Mouse (Mus musculus) lung, embryonic 15.5 days (tissue): Measurements from ENCODE around the gene Camkk2. TPM values are rescaled to one million over a fixed set of nuclear protein-coding genes. Genes with fewer than 3 reads are reported as not detected.

Experiments used
- ATAC-seq: fragments of 200-750 bp; cut with Nextera tagmentation; 2 replicates; pipeline ENCODE4 v1.8.0; 2017; ENCODE audit warnings: moderate number of reproducible peaks, borderline replicate concordance; ENCODE audit not compliant: low FRiP score, low TSS enrichment; ENCODE audit errors: extremely low read depth
- H3K27ac ChIP-seq: fragments of 300-500 bp; sonication (generic); 2 replicates; pipeline ENCODE4 v1.5.1; 2015; ENCODE audit warnings: moderate library complexity, mild to moderate bottlenecking, inconsistent platforms
- H3K27me3 ChIP-seq: fragments of 300-500 bp; sonication (generic); 2 replicates; pipeline ENCODE4 v1.6.1; 2015; ENCODE audit warnings: inconsistent platforms
- H3K36me3 ChIP-seq: fragments of 300-500 bp; sonication (generic); 2 replicates; pipeline ENCODE4 v1.6.1; 2015; ENCODE audit warnings: inconsistent platforms
- H3K4me1 ChIP-seq: fragments of 300-500 bp; sonication (generic); 2 replicates; pipeline ENCODE4 v1.6.1; 2015; ENCODE audit warnings: inconsistent platforms
- H3K4me2 ChIP-seq: fragments of 300-500 bp; sonication (generic); 2 replicates; pipeline ENCODE4 v1.6.1; 2015; ENCODE audit warnings: inconsistent platforms, mild to moderate bottlenecking, moderate library complexity
- H3K4me3 ChIP-seq: fragments of 300-500 bp; sonication (generic); 2 replicates; pipeline ENCODE4 v1.5.1; 2015; ENCODE audit warnings: mild to moderate bottlenecking, inconsistent platforms
- H3K9ac ChIP-seq: fragments of 300-500 bp; sonication (generic); 2 replicates; pipeline ENCODE4 v1.6.1; 2015; ENCODE audit warnings: inconsistent platforms
- H3K9me3 ChIP-seq: fragments of 300-500 bp; sonication (generic); 2 replicates; pipeline ENCODE4 v1.6.1; 2016; ENCODE audit warnings: inconsistent platforms
- WGBS: fragments of 180-500 bp; shearing (Covaris S2); methylation state at CpG from one replicate; pipeline ENCODE4 v1.1.7; 2015; 5-methylcytosine and 5-hydroxymethylcytosine counted together
- polyA plus RNA-seq: library from polyadenylated mRNA; unstranded; fragments of >200 nt; fragmentation: Nextera tagmentation; extraction: Ambion mirVana; gene quantifications from 2 replicates; pipeline ENCODE4 v1.2.1, GENCODE M21; 2015

Camkk2 gene
- polyA plus RNA-seq, 1 experiment from 2014 or later = 36.4 TPM

GRCm38 (mm10) chr5:122778231-122779226 lies 680 bp downstream of the Camkk2 start:
- peak; percentile 58 for ATAC-seq
- peaks cover 19% of the 10 kb centered on the region for H3K4me1 ChIP-seq
- H3K36me3 ChIP-seq = no peaks in the 10 kb centered on the region
- peak overlapping the region; percentile 91 for H3K27ac ChIP-seq
- H3K9me3 ChIP-seq = no peaks in the 10 kb centered on the region
- WGBS = 1% methylated on average over 48 of the region's 55 CpGs
- H3K4me2 ChIP-seq = peak overlapping the region; percentile 89
- H3K27me3 ChIP-seq = no peaks in the 10 kb centered on the region
- H3K4me3 ChIP-seq = peak overlapping the region; percentile 75
- peak overlapping the region; percentile 87 for H3K9ac ChIP-seq

DNA sequence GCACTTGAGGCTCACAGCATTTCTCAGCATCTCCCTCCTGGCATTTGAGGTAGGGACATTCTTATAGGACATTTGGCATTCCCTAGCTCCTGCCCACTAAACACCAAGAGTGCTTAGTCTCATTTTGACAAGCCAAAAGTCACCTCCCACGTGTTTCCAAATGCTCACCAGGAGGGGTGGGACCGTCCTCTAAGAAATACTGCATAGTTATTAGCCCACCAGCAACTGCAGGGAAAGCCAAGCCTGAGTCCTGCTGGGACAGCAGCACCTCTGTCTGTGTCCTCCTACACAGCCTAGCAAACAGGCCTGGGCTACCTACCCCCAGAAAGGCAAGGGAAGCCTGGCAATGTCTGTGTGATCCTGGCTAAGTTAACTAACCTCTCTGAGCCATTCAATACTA lies 1.9 kb downstream of the Camkk2 start:
- ATAC-seq = no peak
- no peaks in the 10 kb centered on the region for H3K27me3 ChIP-seq
- no peak overlapping the region for H3K9ac ChIP-seq
- H3K4me1 ChIP-seq = peaks cover 19% of the 10 kb centered on the region
- WGBS = 53% methylated on average over 2 of the region's 2 CpGs
- no peaks in the 10 kb centered on the region for H3K9me3 ChIP-seq
- H3K36me3 ChIP-seq = no peaks in the 10 kb centered on the region; the same call in 1 of the 2 replicates
- no peak overlapping the region for H3K27ac ChIP-seq
- no peak overlapping the region for H3K4me2 ChIP-seq
- no peak overlapping the region for H3K4me3 ChIP-seq

DNA sequence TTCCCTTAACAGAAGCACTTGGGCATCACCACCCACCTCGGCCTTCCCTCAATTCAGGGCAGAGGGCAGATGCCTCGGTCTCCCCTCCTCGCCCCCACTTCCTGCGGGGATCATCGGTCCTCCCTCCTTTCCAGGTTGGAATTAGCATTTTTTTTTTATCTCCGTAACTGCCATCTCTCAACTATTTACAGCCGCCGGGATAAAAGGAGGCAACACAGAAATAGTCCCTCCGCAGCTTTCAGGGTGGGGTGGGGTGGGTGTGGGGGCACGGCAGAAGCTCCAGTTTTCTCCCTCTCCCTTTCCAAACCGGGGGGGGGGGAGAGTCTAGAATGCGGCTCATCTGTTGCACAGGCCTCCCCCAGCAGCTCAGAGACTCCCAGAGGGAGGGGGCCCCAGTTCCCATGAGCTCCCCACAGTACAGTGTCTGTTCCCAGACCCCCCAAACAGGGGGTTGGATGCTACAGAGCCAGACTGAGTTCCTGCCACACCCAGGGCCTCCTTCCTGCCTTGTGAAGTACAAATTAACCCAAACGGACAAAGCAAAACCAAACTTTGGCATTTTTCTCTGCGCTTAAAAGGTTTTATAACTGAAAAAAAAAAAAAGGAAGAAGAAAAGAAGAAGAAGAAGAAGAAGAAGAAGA lies 3.4 kb downstream of the Camkk2 start:
- no peak for ATAC-seq
- no peak overlapping the region for H3K4me2 ChIP-seq
- H3K27ac ChIP-seq = no peak overlapping the region
- 86% methylated on average over 12 of the region's 14 CpGs for WGBS
- no peaks in the 10 kb centered on the region; the same call in 1 of the 2 replicates for H3K36me3 ChIP-seq
- H3K9me3 ChIP-seq = no peaks in the 10 kb centered on the region
- H3K27me3 ChIP-seq = no peaks in the 10 kb centered on the region
- H3K9ac ChIP-seq = no peak overlapping the region
- no peak overlapping the region for H3K4me3 ChIP-seq
- peaks cover 28% of the 10 kb centered on the region for H3K4me1 ChIP-seq

GRCm38 (mm10) chr5:122774743-122775611 lies 4.2 kb downstream of the Camkk2 start:
- ATAC-seq = no peak
- Histone ChIP-seq H3K4me1 (peaks cover 33% of the 10 kb centered on the region), H3K9me3 (no peaks in the 10 kb centered on the region), H3K27ac (no peak overlapping the region), H3K9ac (no peak overlapping the region), H3K4me3 (no peak overlapping the region), H3K27me3 (no peaks in the 10 kb centered on the region), H3K36me3 (no peaks in the 10 kb centered on the region; the same call in 1 of the 2 replicates), H3K4me2 (no peak overlapping the region)
- WGBS = 63% methylated on average over 28 of the region's 28 CpGs

GRCm38 (mm10) chr5:122773756-122774155 lies 5.5 kb downstream of the Camkk2 start:
- Histone ChIP-seq H3K36me3 (no peaks in the 10 kb centered on the region; the same call in 1 of the 2 replicates), H3K9me3 (no peaks in the 10 kb centered on the region), H3K27ac (no peak overlapping the region), H3K4me1 (peaks cover 30% of the 10 kb centered on the region), H3K4me3 (no peak overlapping the region), H3K9ac (no peak overlapping the region), H3K4me2 (no peak overlapping the region), H3K27me3 (no peaks in the 10 kb centered on the region)
- WGBS = 74% methylated on average over 11 of the region's 11 CpGs
- no peak for ATAC-seq

DNA sequence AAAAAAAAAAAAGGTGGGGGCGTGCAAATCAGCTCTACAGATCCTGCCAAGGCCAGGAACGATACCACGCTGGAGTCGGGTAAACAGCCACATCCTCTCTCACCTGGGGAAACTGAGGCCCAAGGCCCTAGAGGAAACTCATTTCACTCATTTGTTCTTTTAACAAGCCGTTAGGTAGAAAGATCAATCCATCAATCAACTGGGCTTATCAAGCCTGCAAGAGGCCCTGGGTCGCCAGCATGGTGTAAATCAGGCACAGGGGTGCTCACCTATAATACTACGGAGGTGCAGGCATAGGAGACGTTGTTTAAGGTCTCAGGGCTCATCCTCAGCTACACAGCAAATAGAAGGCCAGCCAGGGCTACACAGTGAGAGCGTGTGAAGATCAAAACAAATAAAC lies 7.8 kb downstream of the Camkk2 start:
- Histone ChIP-seq H3K9ac (no peak overlapping the region), H3K27ac (peak overlapping the region; percentile 92), H3K4me2 (no peak overlapping the region; the same call in 1 of the 2 replicates)

DNA sequence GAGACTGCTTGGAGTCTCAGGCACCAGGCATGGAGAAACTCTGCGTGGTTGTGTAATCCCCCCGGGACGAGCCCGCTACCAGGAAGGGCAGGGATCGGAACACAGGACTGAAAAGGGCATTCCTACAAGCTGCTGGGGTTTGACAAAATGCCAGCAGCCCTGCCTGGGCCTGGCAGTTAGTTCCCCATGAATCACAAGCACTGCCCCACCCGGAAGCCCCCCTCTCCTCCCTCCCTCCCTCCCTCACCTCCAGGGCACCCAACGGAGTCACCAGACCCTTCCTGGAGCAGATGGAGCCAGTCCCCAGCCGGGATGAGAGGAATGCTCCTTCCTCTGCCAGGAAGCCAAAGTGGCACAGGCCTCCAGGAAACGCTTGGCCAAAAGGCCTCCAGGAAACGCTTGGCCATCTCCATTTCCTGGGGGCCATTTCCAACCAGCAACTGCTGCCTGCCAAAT lies 8.4 kb downstream of the Camkk2 start:
- peak; percentile 77; the same call in 1 of the 2 replicates for ATAC-seq
- Histone ChIP-seq H3K27me3 (no peaks in the 10 kb centered on the region), H3K9me3 (no peaks in the 10 kb centered on the region), H3K4me1 (peaks cover 20% of the 10 kb centered on the region), H3K27ac (peak overlapping the region; percentile 92), H3K4me2 (peak overlapping the region; percentile 37; the same call in 1 of the 2 replicates), H3K4me3 (no peak overlapping the region), H3K36me3 (no peaks in the 10 kb centered on the region; the same call in 1 of the 2 replicates), H3K9ac (no peak overlapping the region)
- WGBS = 37% methylated on average over 10 of the region's 10 CpGs

More for the DNA sequence above, 7.8 kb downstream of the Camkk2 start:
- Histone ChIP-seq H3K27me3 (no peaks in the 10 kb centered on the region), H3K4me3 (no peak overlapping the region), H3K36me3 (no peaks in the 10 kb centered on the region; the same call in 1 of the 2 replicates), H3K4me1 (peaks cover 20% of the 10 kb centered on the region), H3K9me3 (no peaks in the 10 kb centered on the region)
- WGBS = 77% methylated on average over 9 of the region's 9 CpGs
- no peak for ATAC-seq

DNA sequence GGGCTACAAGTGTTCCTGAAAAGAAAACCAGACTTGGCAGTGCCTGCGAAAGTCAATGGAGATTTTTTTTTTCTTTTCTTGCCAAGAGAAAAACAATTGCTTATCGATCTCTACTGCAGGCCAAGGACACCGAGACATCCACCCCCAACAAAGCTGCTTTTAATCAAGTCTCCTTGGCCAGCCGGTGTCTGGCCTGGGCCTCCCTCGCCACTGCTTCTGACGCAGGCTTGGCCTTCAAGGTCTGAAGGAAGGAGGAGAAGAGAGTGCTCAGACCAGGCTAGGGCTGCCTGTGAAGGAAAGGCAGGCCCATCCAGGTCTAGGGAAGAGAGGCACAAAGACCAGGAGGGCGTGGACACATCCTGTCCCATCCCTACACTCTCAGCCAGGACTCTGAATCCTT lies 8.9 kb downstream of the Camkk2 start:
- H3K4me2 ChIP-seq = peak overlapping the region; percentile 37; the same call in 1 of the 2 replicates

DNA sequence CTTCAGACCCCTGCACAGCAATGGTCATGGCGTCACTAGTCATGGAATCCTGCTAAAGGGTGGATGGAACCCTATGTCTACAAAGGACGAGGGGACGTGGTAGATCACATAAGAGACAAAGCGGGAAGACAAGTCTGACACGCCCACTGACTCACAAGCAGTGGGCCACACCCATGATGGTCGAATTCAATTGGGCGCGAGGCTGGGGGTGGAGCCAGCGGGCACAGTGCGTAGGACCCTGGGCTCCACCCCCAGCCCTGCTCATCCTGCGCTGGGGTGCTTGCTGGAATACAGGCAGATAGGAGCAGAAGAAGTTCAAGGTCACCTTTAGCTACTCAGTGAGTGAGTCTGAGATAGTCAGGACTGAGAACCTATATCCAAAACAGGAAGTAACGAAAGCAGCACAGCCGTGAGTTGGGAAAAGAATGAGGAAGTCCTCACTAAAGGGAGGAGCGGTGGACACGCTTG lies 10.1 kb downstream of the Camkk2 start:
- no peaks in the 10 kb centered on the region for H3K27me3 ChIP-seq
- H3K4me1 ChIP-seq = peaks cover 17% of the 10 kb centered on the region
- H3K9me3 ChIP-seq = no peaks in the 10 kb centered on the region
- no peak overlapping the region for H3K4me2 ChIP-seq
- no peak for ATAC-seq
- H3K4me3 ChIP-seq = no peak overlapping the region
- H3K27ac ChIP-seq = 0 out of 2 replicates have a peak overlapping the region, but pooled peaks have one; percentile 12
- no peak overlapping the region for H3K9ac ChIP-seq
- H3K36me3 ChIP-seq = no peaks in the 10 kb centered on the region; the same call in 1 of the 2 replicates
- 81% methylated on average over 15 of the region's 15 CpGs for WGBS

More for the DNA sequence above, 8.9 kb downstream of the Camkk2 start:
- ATAC-seq = peak; percentile 35
- no peaks in the 10 kb centered on the region for H3K27me3 ChIP-seq
- H3K4me1 ChIP-seq = peaks cover 17% of the 10 kb centered on the region
- no peak overlapping the region for H3K4me3 ChIP-seq
- H3K27ac ChIP-seq = peak overlapping the region; percentile 92
- WGBS = 52% methylated on average over 7 of the region's 7 CpGs
- H3K9me3 ChIP-seq = no peaks in the 10 kb centered on the region
- H3K9ac ChIP-seq = 0 out of 2 replicates have a peak overlapping the region, but pooled peaks have one; percentile 10
- no peaks in the 10 kb centered on the region; the same call in 1 of the 2 replicates for H3K36me3 ChIP-seq

- H3K4me2 ChIP-seq = no peak overlapping the region
- H3K27me3 ChIP-seq = no peaks in the 10 kb centered on the region
- WGBS = 91% methylated on average over 11 of the region's 11 CpGs
- peaks cover 26% of the 10 kb centered on the region for H3K4me1 ChIP-seq
- H3K9me3 ChIP-seq = no peaks in the 10 kb centered on the region
- no peak overlapping the region for H3K9ac ChIP-seq
- H3K36me3 ChIP-seq = no peaks in the 10 kb centered on the region
- no peak overlapping the region for H3K27ac ChIP-seq
- ATAC-seq = no peak
- H3K4me3 ChIP-seq = no peak overlapping the region
Measured at GRCm38 (mm10) chr5:122767283-122767682, 11.9 kb downstream of the Camkk2 start.

- no peaks in the 10 kb centered on the region for H3K27me3 ChIP-seq
- H3K4me2 ChIP-seq = peak overlapping the region; percentile 41
- H3K4me3 ChIP-seq = 0 out of 2 replicates have a peak overlapping the region, but pooled peaks have one; percentile 2
- H3K4me1 ChIP-seq = peaks cover 9% of the 10 kb centered on the region
- H3K9me3 ChIP-seq = no peaks in the 10 kb centered on the region
- peak overlapping the region; percentile 81 for H3K27ac ChIP-seq
- no peak; the same call in 1 of the 2 replicates for ATAC-seq
- H3K36me3 ChIP-seq = peaks cover 4% of the 10 kb centered on the region; the same call in 1 of the 2 replicates
- WGBS = 36% methylated on average over 10 of the region's 10 CpGs
- H3K9ac ChIP-seq = no peak overlapping the region
Measured at GRCm38 (mm10) chr5:122764032-122764464, 15.2 kb downstream of the Camkk2 start.
